ENCODE assay signal across 11 mouse cellular contexts in genomic region chr19:42539414-42540189, GRCm38 (mm10). TPM values are rescaled to one million over a fixed set of nuclear protein-coding genes. Genes with fewer than 3 reads are reported as not detected.
DNase-seq lines count a peak whose midpoint lies in the region; ATAC-seq and TF ChIP-seq lines count a peak whose summit lies in the region.
"Had no signal": no experiment of that assay in that cellular context is flagged by ENCODE, and none has a peak within 500 bp of the region (broad histone marks: within the 10 kb centered on the region; RNA-seq: fewer than 3 reads in every experiment).

No protein-coding gene starts in this region.

- peak overlapping the region; percentile 12; the same call in 1 of the 2 replicates for H3K27ac ChIP-seq in heart, adult 2 months
- H3K27ac ChIP-seq in heart, embryonic 11.5 days (ENCODE audit: low read depth, low read length) = no peak overlapping the region
- H3K27ac ChIP-seq: embryonic facial prominence, embryonic 15.5 days; liver, embryonic 14.5 days had no signal

- H3K27me3 ChIP-seq in heart, adult 2 months (ENCODE audit: control insufficient read depth, insufficient read depth, low read length) = no peaks in the 10 kb centered on the region
- H3K27me3 ChIP-seq in heart, embryonic 11.5 days (ENCODE audit: control insufficient read depth, insufficient read depth, low read length) = no peaks in the 10 kb centered on the region
- H3K27me3 ChIP-seq: embryonic facial prominence, embryonic 15.5 days had no signal

- no peak for TF ChIP-seq CTCF in heart, adult 2 months (IDR thresholded peaks at IDR 0.05)

- DNase-seq in heart, adult 2 months = peak; percentile 34 to 47
- DNase-seq in NIH3T3 (ENCODE audit: low read depth) = peak; percentile 80
- DNase-seq in gastrocnemius, postnatal 10 days = peak; percentile 9
- DNase-seq in lung, postnatal 10 days = peak; percentile 70
- DNase-seq in retina, embryonic 14.5 days (ENCODE audit: low spot score) = no peak
- DNase-seq in left cerebral cortex, postnatal 4 days = no peak
- no peak for DNase-seq in cerebellum, adult 9-10 months
- DNase-seq: adrenal gland, postnatal 25 days had no signal

- 50% methylated on average over 7 of the region's 7 CpGs for WGBS in heart, adult 2 months
- WGBS in heart, embryonic 11.5 days (ENCODE audit: insufficient replicate concordance) = 68% methylated on average over 7 of the region's 7 CpGs

- H3K4me1 ChIP-seq in heart, adult 2 months (ENCODE audit: control insufficient read depth, insufficient read depth, low read length) = peaks cover 15% of the 10 kb centered on the region
- H3K4me1 ChIP-seq in heart, embryonic 11.5 days (ENCODE audit: control insufficient read depth, insufficient read depth, low read length) = no peaks in the 10 kb centered on the region

- H3K4me2 ChIP-seq in heart, embryonic 11.5 days = no peak overlapping the region
- H3K4me2 ChIP-seq: embryonic facial prominence, embryonic 15.5 days had no signal

- no peak overlapping the region for H3K4me3 ChIP-seq in heart, adult 2 months
- H3K4me3 ChIP-seq in heart, embryonic 11.5 days (ENCODE audit: low read depth, low read length) = no peak overlapping the region
- H3K4me3 ChIP-seq: embryonic facial prominence, embryonic 15.5 days had no signal

- no peak for TF ChIP-seq POLR2A in heart, adult 2 months (IDR thresholded peaks at IDR 0.05; ENCODE audit: insufficient read depth, low read depth, low read length)

- H3K79me2 ChIP-seq in heart, adult 2 months (replicated peaks; ENCODE audit: control insufficient read depth, insufficient read depth, low read length) = peaks cover 10% of the 10 kb centered on the region

- no peaks in the 10 kb centered on the region for H3K9me3 ChIP-seq in heart, embryonic 11.5 days (replicated peaks; ENCODE audit: control insufficient read depth, low read length)
- H3K9me3 ChIP-seq: embryonic facial prominence, embryonic 15.5 days had no signal

- no peak for TF ChIP-seq EP300 in heart, adult 2 months (IDR thresholded peaks at IDR 0.05; ENCODE audit: insufficient read depth, low read depth, low read length)

- intact Hi-C loops in heart, adult 2 months (cut with DNase I) = loop anchor here (5.0 kb wide), 1 partner anchor 118 kb away; no protein-coding TSS in a partner anchor
- intact Hi-C loops in left cerebral cortex, postnatal 4 days (cut with DNase I) = no loop called here

- 0 out of 2 replicates have a peak overlapping the region, but pooled peaks have one; percentile 38 for H3K9ac ChIP-seq in heart, adult 2 months (ENCODE audit: low read depth, low read length)
- H3K9ac ChIP-seq in heart, embryonic 11.5 days (ENCODE audit: low read depth, low read length) = no peak overlapping the region
- H3K9ac ChIP-seq: embryonic facial prominence, embryonic 15.5 days; liver, embryonic 14.5 days had no signal

- peaks cover 19% of the 10 kb centered on the region for H3K36me3 ChIP-seq in heart, adult 2 months (ENCODE audit: control insufficient read depth, insufficient read depth, low read length)
- H3K36me3 ChIP-seq in heart, embryonic 11.5 days (ENCODE audit: control insufficient read depth, insufficient read depth, low read length) = no peaks in the 10 kb centered on the region
- H3K36me3 ChIP-seq: embryonic facial prominence, embryonic 15.5 days had no signal

- no peak for ATAC-seq in heart, embryonic 11.5 days (replicated peaks; ENCODE audit: insufficient number of reproducible peaks, low FRiP score, low TSS enrichment)

RNA-seq across cellular contexts. Expression of gene R3hcc1l, which starts 21.0 kb away (rescaled TPM):
- 10 to 100 TPM; 28.2 to 28.7 TPM for total RNA-seq in heart, adult 2 months (2021)
- polyA plus RNA-seq in heart, adult 2 months (2012; rRNA removed) = 2.7 and 5.1 TPM in 2 replicates
- polyA plus RNA-seq in heart, embryonic 11.5 days (2014; fragmentation: Nextera tagmentation; extraction: Ambion mirVana) = 13.1 and 17.7 TPM in 2 replicates
- 10 to 100 TPM; 12.3 to 13.7 TPM for total RNA-seq in gastrocnemius, postnatal 10 days (2021)
- total RNA-seq in left cerebral cortex, postnatal 4 days (2021) = 10 to 100 TPM; 14.5 to 16.4 TPM

Comparison
In these comparisons a context has a peak if more than half of its experiments do, and no peak if none do; other contexts are left out.
1. DNase-seq: peak in heart, adult 2 months (2 of 2), NIH3T3 (single experiment), gastrocnemius, postnatal 10 days (single experiment) and lung, postnatal 10 days (single experiment); none in retina, embryonic 14.5 days (single experiment), left cerebral cortex, postnatal 4 days (single experiment) and cerebellum, adult 9-10 months (single experiment).